ENCODE assay signal across 10 mouse cellular contexts in the genomic region with DNA sequence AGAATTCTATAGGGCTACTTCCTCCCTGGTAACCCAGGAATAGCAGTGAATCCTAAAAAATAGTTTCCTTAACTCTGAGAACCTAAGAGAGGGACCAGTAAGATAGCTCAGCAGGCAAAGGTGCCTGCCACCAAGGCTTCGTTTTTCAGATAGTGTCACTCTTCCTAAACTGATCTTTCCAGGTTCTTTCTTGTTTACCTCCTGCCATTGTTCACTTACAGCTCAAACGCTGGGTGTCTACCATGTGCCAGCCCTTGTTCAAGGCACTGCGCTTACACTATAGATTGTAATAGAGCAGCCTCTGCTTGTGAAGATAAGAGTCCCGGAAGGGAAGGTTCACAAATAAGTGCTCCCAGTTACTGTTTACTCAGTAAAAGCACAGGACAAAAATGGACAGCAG. TPM values are rescaled to one million over a fixed set of nuclear protein-coding genes. Genes with fewer than 3 reads are reported as not detected.
DNase-seq lines count a peak whose midpoint lies in the region; ATAC-seq and TF ChIP-seq lines count a peak whose summit lies in the region.
"Had no signal": no experiment of that assay in that cellular context is flagged by ENCODE, and none has a peak within 500 bp of the region (broad histone marks: within the 10 kb centered on the region; RNA-seq: fewer than 3 reads in every experiment).

No protein-coding gene starts in this region.

- no peak overlapping the region for H3K9ac ChIP-seq in heart, postnatal 0 days (replicated peaks; ENCODE audit: low read depth, low read length)
- peak overlapping the region; percentile 89 for H3K9ac ChIP-seq in liver, embryonic 14.5 days (replicated peaks)
- no peak overlapping the region for H3K9ac ChIP-seq in stomach, embryonic 14.5 days (replicated peaks; ENCODE audit: low read depth, low read length)
- H3K9ac ChIP-seq in forebrain, embryonic 16.5 days (replicated peaks; ENCODE audit: low read depth, low read length): no peak overlapping the region

- WGBS in heart, postnatal 0 days: 69% methylated on average over 4 of the region's 4 CpGs
- 6% methylated on average over 4 of the region's 4 CpGs for WGBS in liver, embryonic 14.5 days (ENCODE audit: insufficient replicate concordance)
- WGBS in stomach, embryonic 14.5 days: 73% methylated on average over 4 of the region's 4 CpGs
- WGBS in forebrain, embryonic 16.5 days: 91% methylated on average over 4 of the region's 4 CpGs

- H3K9me3 ChIP-seq in heart, postnatal 0 days (replicated peaks; ENCODE audit: control insufficient read depth, low read length): no peaks in the 10 kb centered on the region
- no peaks in the 10 kb centered on the region for H3K9me3 ChIP-seq in liver, embryonic 14.5 days (ENCODE audit: control insufficient read depth, low read length)
- H3K9me3 ChIP-seq in stomach, embryonic 14.5 days (ENCODE audit: control insufficient read depth, low read depth, low read length): no peaks in the 10 kb centered on the region
- 0 out of 2 replicates have a peak, but pooled peaks cover 2% of the 10 kb centered on the region for H3K9me3 ChIP-seq in forebrain, embryonic 16.5 days (ENCODE audit: control insufficient read depth, low read length)

- DNase-seq in heart, postnatal 0 days (ENCODE audit: low spot score): no peak
- DNase-seq in heart, postnatal 10 days: no peak
- DNase-seq in liver, embryonic 14.5 days (ENCODE audit: low read depth in 3 of 3, low spot score in 3 of 3): peak; percentile 79
- DNase-seq in layer of hippocampus, postnatal 14 days (ENCODE audit: low spot score in 2 of 2): no peak
- DNase-seq in cerebellum, postnatal 10 days: no peak
- DNase-seq: adrenal gland, postnatal 36 days; cerebellum, postnatal 25 days had no signal

- TF ChIP-seq EP300 in heart, postnatal 0 days (IDR thresholded peaks at IDR 0.05; ENCODE audit: low read depth): no peak
- peak; percentile 83 for TF ChIP-seq EP300 in liver, embryonic 14.5 days (IDR thresholded peaks at IDR 0.05; ENCODE audit: low read depth)

- 0 out of 2 replicates have a peak, but pooled peaks cover 14% of the 10 kb centered on the region for H3K4me1 ChIP-seq in heart, postnatal 0 days (ENCODE audit: control insufficient read depth, insufficient read depth)
- peaks cover 40 to 43% of the 10 kb centered on the region in 2 experiments for H3K4me1 ChIP-seq in liver, embryonic 14.5 days (replicated peaks; ENCODE audit: control insufficient read depth in 2 of 2, insufficient read depth in 2 of 2, low read length in 1 of 2)
- peaks cover 19% of the 10 kb centered on the region for H3K4me1 ChIP-seq in stomach, embryonic 14.5 days (ENCODE audit: control insufficient read depth, insufficient read depth, low read length)
- peaks cover 24% of the 10 kb centered on the region for H3K4me1 ChIP-seq in forebrain, embryonic 16.5 days (replicated peaks; ENCODE audit: control insufficient read depth, insufficient read depth, low read length)

- H3K36me3 ChIP-seq in heart, postnatal 0 days (replicated peaks; ENCODE audit: control insufficient read depth, insufficient read depth, low read length): no peaks in the 10 kb centered on the region
- H3K36me3 ChIP-seq in liver, embryonic 14.5 days (replicated peaks; ENCODE audit: control insufficient read depth, insufficient read depth, low read depth): peaks cover 8% of the 10 kb centered on the region
- H3K36me3 ChIP-seq in stomach, embryonic 14.5 days (ENCODE audit: control insufficient read depth, insufficient read depth, low read length): peaks cover 7% of the 10 kb centered on the region; the same call in 1 of the 2 replicates
- no peaks in the 10 kb centered on the region; the same call in 1 of the 2 replicates for H3K36me3 ChIP-seq in forebrain, embryonic 16.5 days (ENCODE audit: control insufficient read depth, insufficient read depth)

- no peak overlapping the region for H3K4me2 ChIP-seq in heart, postnatal 0 days (ENCODE audit: low read depth, low read length)
- peak overlapping the region; percentile 85 for H3K4me2 ChIP-seq in liver, embryonic 14.5 days (ENCODE audit: low read depth)
- no peak overlapping the region for H3K4me2 ChIP-seq in stomach, embryonic 14.5 days (replicated peaks; ENCODE audit: low read depth, low read length)
- H3K4me2 ChIP-seq in forebrain, embryonic 16.5 days (ENCODE audit: low read length): no peak overlapping the region

- peak overlapping the region; percentile 90; the same call in 1 of the 2 replicates for H3K27ac ChIP-seq in heart, postnatal 0 days (ENCODE audit: low read depth)
- H3K27ac ChIP-seq in liver, embryonic 14.5 days: peak overlapping the region; percentile 99
- peak overlapping the region; percentile 66; the same call in 1 of the 2 replicates for H3K27ac ChIP-seq in stomach, embryonic 14.5 days (ENCODE audit: low read length)
- H3K27ac ChIP-seq in forebrain, embryonic 16.5 days (ENCODE audit: low read length): no peak overlapping the region

- H3K27me3 ChIP-seq in heart, postnatal 0 days (ENCODE audit: control insufficient read depth, insufficient read depth, low read length): no peaks in the 10 kb centered on the region
- H3K27me3 ChIP-seq in liver, embryonic 14.5 days (ENCODE audit: control insufficient read depth, insufficient read depth, low read length): no peaks in the 10 kb centered on the region
- H3K27me3 ChIP-seq in stomach, embryonic 14.5 days (ENCODE audit: control insufficient read depth, insufficient read depth, low read length): no peaks in the 10 kb centered on the region
- no peaks in the 10 kb centered on the region for H3K27me3 ChIP-seq in forebrain, embryonic 16.5 days (replicated peaks; ENCODE audit: control insufficient read depth, insufficient read depth, low read length)

- H3K4me3 ChIP-seq in heart, postnatal 0 days (ENCODE audit: low read depth, low read length): no peak overlapping the region
- H3K4me3 ChIP-seq in liver, embryonic 14.5 days (ENCODE audit: insufficient read depth in 1 of 2, low read depth in 2 of 2, low read length in 2 of 2): peak overlapping the region; percentile 3 to 87; a peak in 3 of 4 replicates
- H3K4me3 ChIP-seq in stomach, embryonic 14.5 days (ENCODE audit: low read depth, low read length): no peak overlapping the region
- H3K4me3 ChIP-seq in forebrain, embryonic 16.5 days (replicated peaks; ENCODE audit: low read length): no peak overlapping the region

- intact Hi-C loops in heart, postnatal 10 days (cut with DNase I): loop anchor here (1.0 kb wide), 1 partner anchor 218 kb away; no protein-coding TSS in a partner anchor

- no peak for TF ChIP-seq CTCF in heart, postnatal 0 days (IDR thresholded peaks at IDR 0.05; ENCODE audit: low read depth)
- TF ChIP-seq CTCF in liver, embryonic 14.5 days (IDR thresholded peaks at IDR 0.05; ENCODE audit: low read depth): no peak

- no peak for ATAC-seq in heart, postnatal 0 days (ENCODE audit: insufficient read depth, low read depth)
- peak; percentile 55 for ATAC-seq in erythroblast, adult 5-6 weeks (replicated peaks; ENCODE audit: low FRiP score, poor library complexity, severe bottlenecking)
- ATAC-seq in liver, embryonic 14.5 days (ENCODE audit: insufficient read depth): peak; percentile 40
- ATAC-seq in stomach, embryonic 14.5 days (ENCODE audit: insufficient number of reproducible peaks, insufficient read depth, low FRiP score, low read depth): no peak
- ATAC-seq in forebrain, embryonic 16.5 days: no peak

RNA-seq across cellular contexts. Expression of a gene that starts 1.6 kb away (rescaled TPM):
- total RNA-seq in heart, postnatal 0 days (2014; rRNA removed; ENCODE audit: low replicate concordance): 21.4 and 54.8 TPM in 2 replicates
- 58.0 and 60.2 TPM in 2 replicates for polyA plus RNA-seq in heart, postnatal 0 days (2015; fragmentation: Nextera tagmentation; extraction: Ambion mirVana)
- total RNA-seq in heart, postnatal 10 days (2021): 10 to 100 TPM; 48.7 to 53.7 TPM
- total RNA-seq in erythroblast, adult 5-6 weeks (2015; ENCODE audit: low replicate concordance): 22.2 and 27.1 TPM in 2 replicates
- 28.9 and 35.9 TPM in 2 replicates for total RNA-seq in erythroblast, adult 5-6 weeks (2017; ENCODE audit: low replicate concordance)
- polyA plus RNA-seq in liver, embryonic 14.5 days (2012; rRNA removed): 7.8 and 12.0 TPM in 2 replicates
- 43.0 and 44.2 TPM in 2 replicates for polyA plus RNA-seq in liver, embryonic 14.5 days (2014; fragmentation: Nextera tagmentation; extraction: Ambion mirVana)
- polyA plus RNA-seq in stomach, embryonic 14.5 days (2014; fragmentation: Nextera tagmentation; extraction: Ambion mirVana): 93.7 and 94.3 TPM in 2 replicates
- 10 to 100 TPM; 45.3 to 64.1 TPM for total RNA-seq in layer of hippocampus, postnatal 14 days (2021)
- polyA plus RNA-seq in forebrain, embryonic 16.5 days (2015; fragmentation: Nextera tagmentation; extraction: Ambion mirVana): 64.4 and 72.8 TPM in 2 replicates

RNA-seq across cellular contexts. Expression of a gene that starts 1.7 kb away (rescaled TPM):
- total RNA-seq in heart, postnatal 0 days (2014; rRNA removed; ENCODE audit: low replicate concordance): 44.6 and 64.1 TPM in 2 replicates
- polyA plus RNA-seq in heart, postnatal 0 days (2015; fragmentation: Nextera tagmentation; extraction: Ambion mirVana): 6.2 and 6.4 TPM in 2 replicates
- total RNA-seq in heart, postnatal 10 days (2021): 10 to 100 TPM; 21.7 to 23.3 TPM
- total RNA-seq in erythroblast, adult 5-6 weeks (2015; ENCODE audit: low replicate concordance): 6.7 and 8.8 TPM in 2 replicates
- total RNA-seq in erythroblast, adult 5-6 weeks (2017; ENCODE audit: low replicate concordance): 8.3 and 12.4 TPM in 2 replicates
- 16.7 and 18.6 TPM in 2 replicates for polyA plus RNA-seq in liver, embryonic 14.5 days (2012; rRNA removed)
- 9.9 and 12.6 TPM in 2 replicates for polyA plus RNA-seq in liver, embryonic 14.5 days (2014; fragmentation: Nextera tagmentation; extraction: Ambion mirVana)
- 9.7 and 11.5 TPM in 2 replicates for polyA plus RNA-seq in stomach, embryonic 14.5 days (2014; fragmentation: Nextera tagmentation; extraction: Ambion mirVana)
- 10 to 100 TPM; 16.7 to 17.4 TPM for total RNA-seq in layer of hippocampus, postnatal 14 days (2021)
- 4.7 and 5.4 TPM in 2 replicates for polyA plus RNA-seq in forebrain, embryonic 16.5 days (2015; fragmentation: Nextera tagmentation; extraction: Ambion mirVana)

Comparison
In these comparisons a context has a peak if more than half of its experiments do, and no peak if none do; other contexts are left out.
1. ATAC-seq: peak in erythroblast, adult 5-6 weeks (single experiment) and liver, embryonic 14.5 days (single experiment); none in heart, postnatal 0 days (single experiment), stomach, embryonic 14.5 days (single experiment) and forebrain, embryonic 16.5 days (single experiment).
2. DNase-seq: peak in liver, embryonic 14.5 days (3 of 3); none in heart, postnatal 0 days (single experiment), heart, postnatal 10 days (0 of 2), layer of hippocampus, postnatal 14 days (0 of 2) and cerebellum, postnatal 10 days (0 of 2).
3. H3K4me3 ChIP-seq: peak in liver, embryonic 14.5 days (2 of 2); none in heart, postnatal 0 days (single experiment), stomach, embryonic 14.5 days (single experiment) and forebrain, embryonic 16.5 days (single experiment).